Mouse (Mus musculus) central nervous system, embryonic 18 days (tissue): Measurements from ENCODE around the gene Olfr1467. TPM values are rescaled to one million over a fixed set of nuclear protein-coding genes. Genes with fewer than 3 reads are reported as not detected.

Source experiments
- polyA plus RNA-seq: library from polyadenylated mRNA; depleted of rRNA; stranded (reverse); fragments of >200 nt; gene quantifications from 2 replicates; pipeline ENCODE4 v1.2.3, GENCODE M21; 2012; rRNA removed

The Olfr1467 gene
- polyA plus RNA-seq, result not detected in 2 replicates

GRCm38 (mm10) chr19:13361936-13362335 lies at the start of gene Olfr1467:
Gene Olfr1467, plus strand, starts transcription at chr19:13362236.

DNA sequence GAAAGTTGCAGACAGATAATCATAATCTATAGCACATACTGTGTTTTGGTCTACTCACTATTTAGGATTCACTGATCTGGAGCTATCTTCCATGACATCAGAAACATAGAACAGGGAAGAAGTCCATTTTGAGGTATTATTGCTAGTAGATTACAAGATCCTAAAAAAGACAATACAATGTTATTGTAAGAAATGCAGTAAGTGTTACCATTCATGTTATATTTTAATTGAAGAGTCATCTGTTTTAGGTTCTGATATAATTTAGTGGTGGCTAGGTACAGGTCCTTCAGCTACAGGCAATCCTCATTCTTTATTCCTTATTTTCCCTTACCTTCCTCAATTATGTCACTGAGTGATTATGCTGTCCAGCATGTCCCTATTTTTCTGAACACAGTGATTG lies 46.6 kb upstream of the Olfr1467 start, which contains the start of gene Olfr1465:
Gene Olfr1465 (minus strand): TSS at position 101 of the 400 bp plus-strand sequence.

GRCm38 (mm10) chr19:13338562-13338961 lies 23.5 kb upstream of the Olfr1467 start, which contains the start of gene Olfr1466:
Gene Olfr1466, plus strand, starts transcription at chr19:13338862.

DNA sequence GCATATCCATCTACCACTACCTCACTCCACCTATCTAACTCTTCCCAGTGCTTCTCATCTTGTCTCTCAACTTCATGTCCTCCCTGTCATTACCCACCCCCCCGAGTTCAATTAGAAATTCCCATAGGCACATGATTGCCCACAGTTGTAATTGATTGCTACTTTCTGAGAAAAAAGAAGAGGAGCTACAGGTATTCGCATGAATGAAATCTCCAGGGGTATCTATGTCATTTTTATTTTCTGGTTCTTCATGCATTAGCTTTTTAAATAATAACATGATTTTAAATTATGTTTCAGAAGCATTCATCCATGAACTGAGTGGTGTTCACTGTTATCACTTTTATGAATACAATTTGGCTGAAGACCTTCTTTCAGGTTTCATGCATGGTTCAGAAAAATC lies 45.5 kb downstream of the Olfr1467 start, which contains the start of gene Olfr1469:
Gene Olfr1469 (plus strand): TSS at position 301 of the 400 bp plus-strand sequence.

Other genes starting within 250 kb of the Olfr1467 start
- gene Olfr1459, start 212.7 kb upstream of the Olfr1467 start, polyA plus RNA-seq, result not detected in 2 replicates
- not detected in 2 replicates for gene Olfr1461, start 199.2 kb upstream of the Olfr1467 start, polyA plus RNA-seq
- gene Olfr1462, start 176.5 kb upstream of the Olfr1467 start, polyA plus RNA-seq, result not detected in 2 replicates
- not detected in 2 replicates for gene Olfr1463, start 130.9 kb upstream of the Olfr1467 start, polyA plus RNA-seq
- gene Olfr1465, start 46.7 kb upstream of the Olfr1467 start, polyA plus RNA-seq, result not detected in 2 replicates
- gene Olfr1466, start 23.4 kb upstream of the Olfr1467 start, polyA plus RNA-seq, result not detected in 2 replicates
- not detected in 2 replicates for gene Olfr1469, start 45.6 kb downstream of the Olfr1467 start, polyA plus RNA-seq
- gene Olfr1471, start 81.2 kb downstream of the Olfr1467 start, polyA plus RNA-seq, result not detected in 2 replicates
- not detected in 2 replicates for gene Olfr1472, start 93.8 kb downstream of the Olfr1467 start, polyA plus RNA-seq
- gene Olfr1474, start 107.3 kb downstream of the Olfr1467 start, polyA plus RNA-seq, result not detected in 2 replicates
- gene Olfr1475, start 118.0 kb downstream of the Olfr1467 start, polyA plus RNA-seq, result not detected in 2 replicates
- not detected in 2 replicates for gene Olfr1477, start 138.3 kb downstream of the Olfr1467 start, polyA plus RNA-seq
- gene Olfr1480, start 165.7 kb downstream of the Olfr1467 start, polyA plus RNA-seq, result not detected in 2 replicates
- gene Olfr1484, start 221.3 kb downstream of the Olfr1467 start, polyA plus RNA-seq, result not detected in 2 replicates